Mouse (Mus musculus) adrenal gland, postnatal 14 days (tissue): ENCODE measurements around the gene Klhl7. TPM values are rescaled to one million over a fixed set of nuclear protein-coding genes. Genes with fewer than 3 reads are reported as not detected.
"Not testable (repeated sequence)": the region's sequence is repeated elsewhere in the genome, so short reads cannot be mapped to it uniquely, and the experiment has no call there.

Experiments
- DNase-seq: peaks from one replicate; pipeline ENCODE4 v3.0.0; 2021; ENCODE audit warnings: mixed read lengths
- total RNA-seq: library from RNA; stranded (reverse); gene quantifications from 2 replicates; pipeline ENCODE4 v1.2.3, GENCODE M21; 2021

Gene Klhl7
- total RNA-seq, 1 experiment from 2014 or later = 30.1 TPM

- no peak for DNase-seq
Measured at GRCm38 (mm10) chr5:24095393-24095792, 5.0 kb upstream of the Klhl7 start.

GRCm38 (mm10) chr5:24095881-24096280 is 4.5 kb upstream of the Klhl7 start:
- DNase-seq = no peak

GRCm38 (mm10) chr5:24100810-24101311 is 456 bp downstream of the Klhl7 start:
- DNase-seq = peak; percentile 85

- DNase-seq = no peak
Measured at GRCm38 (mm10) chr5:24101446-24102140, 1.2 kb downstream of the Klhl7 start.

- DNase-seq = not testable (repeated sequence)
Measured at GRCm38 (mm10) chr5:24103235-24103634, 2.8 kb downstream of the Klhl7 start.

- DNase-seq = no peak
Measured at GRCm38 (mm10) chr5:24103841-24104240, 3.4 kb downstream of the Klhl7 start.

- no peak for DNase-seq
Measured at GRCm38 (mm10) chr5:24107071-24107739, 6.8 kb downstream of the Klhl7 start.

- no peak for DNase-seq
Measured at GRCm38 (mm10) chr5:24107740-24108098, 7.3 kb downstream of the Klhl7 start.

- peak; percentile 56 for DNase-seq
Measured at GRCm38 (mm10) chr5:24110068-24110467, 9.7 kb downstream of the Klhl7 start.

- no peak for DNase-seq
Measured at GRCm38 (mm10) chr5:24112116-24112903, 11.9 kb downstream of the Klhl7 start.

- no peak for DNase-seq
Measured at GRCm38 (mm10) chr5:24122221-24122620, 21.8 kb downstream of the Klhl7 start.

- DNase-seq = no peak
Measured at GRCm38 (mm10) chr5:24124175-24124574, 23.8 kb downstream of the Klhl7 start.

- no peak for DNase-seq
Measured at GRCm38 (mm10) chr5:24124579-24125276, 24.3 kb downstream of the Klhl7 start.

GRCm38 (mm10) chr5:24125910-24126636 is 25.7 kb downstream of the Klhl7 start:
- no peak for DNase-seq

- DNase-seq = no peak
Measured at GRCm38 (mm10) chr5:24126967-24127366, 26.6 kb downstream of the Klhl7 start.

- no peak for DNase-seq
Measured at GRCm38 (mm10) chr5:24146964-24147363, 46.6 kb downstream of the Klhl7 start.

- no peak for DNase-seq
Measured at GRCm38 (mm10) chr5:24152199-24152598, 51.8 kb downstream of the Klhl7 start.

GRCm38 (mm10) chr5:24156774-24157173 is 56.4 kb downstream of the Klhl7 start:
- DNase-seq = no peak

- DNase-seq = peak; percentile 98
Measured at GRCm38 (mm10) chr5:24164789-24165445, 64.5 kb downstream of the Klhl7 start, which contains the start of gene Nupl2. TSS of gene Nupl2 (plus strand) at chr5:24164963.

GRCm38 (mm10) chr5:24167263-24167662 is 66.9 kb downstream of the Klhl7 start:
- no peak for DNase-seq

- DNase-seq = no peak
Measured at GRCm38 (mm10) chr5:24169881-24170280, 69.5 kb downstream of the Klhl7 start.
